Mouse (Mus musculus): ENCODE measurements around the gene Slc51a.
"Not testable (repeated sequence)": the region's sequence is repeated elsewhere in the genome, so short reads cannot be mapped to it uniquely, and the experiment has no call there.

Slc51a gene

DNA sequence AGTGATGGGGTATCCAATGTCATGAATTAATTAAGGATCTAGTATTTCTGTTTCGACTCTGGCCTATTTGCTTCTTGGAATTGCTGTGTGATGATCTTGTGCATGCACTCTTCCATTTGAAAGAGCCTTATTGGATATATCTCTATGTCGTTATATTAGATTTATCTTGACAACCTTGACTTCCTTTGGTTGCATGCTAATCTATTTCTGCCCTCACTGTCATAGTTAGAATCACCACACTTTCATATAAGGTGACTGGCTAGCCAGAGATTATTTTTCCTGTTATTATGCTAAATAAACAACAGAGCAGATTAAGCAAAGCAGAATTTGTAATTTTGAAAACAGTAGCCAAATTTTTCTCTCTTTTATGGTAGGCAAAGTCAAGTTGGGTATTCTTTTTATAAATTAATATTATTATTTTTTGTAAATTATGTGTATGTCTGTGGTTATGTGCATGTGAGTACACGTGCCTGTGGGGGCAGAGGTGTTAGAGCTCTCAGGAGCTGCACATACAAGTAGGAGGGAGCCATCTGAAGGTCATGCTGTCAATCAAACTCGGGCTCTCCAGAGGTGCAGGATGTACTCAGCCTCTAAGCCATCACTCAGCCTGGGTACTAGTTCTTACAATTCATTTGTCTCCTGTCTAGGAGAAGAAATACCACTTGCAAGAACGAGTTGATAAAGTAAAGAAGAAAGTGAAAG lies 18.1 kb downstream of the Slc51a start:
- DNase-seq (ENCODE audit: low read depth, low spot score) = no peak

DNA sequence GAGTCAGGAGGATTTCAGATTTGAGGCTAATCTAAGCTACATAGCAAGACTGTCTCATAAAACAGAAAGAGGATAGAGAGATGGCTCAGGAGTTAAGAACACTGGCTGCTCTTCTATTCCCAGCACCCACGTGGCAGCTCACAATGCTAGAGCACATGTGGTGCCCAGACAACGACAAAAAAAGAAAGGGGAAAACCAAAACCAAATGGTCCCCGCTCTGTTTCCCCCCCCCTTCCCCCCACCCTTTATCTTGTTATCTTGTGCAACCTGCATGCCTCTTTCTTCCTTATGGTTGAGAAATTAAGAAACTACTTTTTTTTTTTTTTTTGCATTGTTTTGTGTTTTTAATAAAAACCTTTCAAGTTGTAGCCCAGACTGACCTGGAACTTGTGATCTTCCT lies 19.2 kb downstream of the Slc51a start:
- no peak for DNase-seq (ENCODE audit: low read depth, low spot score)

DNA sequence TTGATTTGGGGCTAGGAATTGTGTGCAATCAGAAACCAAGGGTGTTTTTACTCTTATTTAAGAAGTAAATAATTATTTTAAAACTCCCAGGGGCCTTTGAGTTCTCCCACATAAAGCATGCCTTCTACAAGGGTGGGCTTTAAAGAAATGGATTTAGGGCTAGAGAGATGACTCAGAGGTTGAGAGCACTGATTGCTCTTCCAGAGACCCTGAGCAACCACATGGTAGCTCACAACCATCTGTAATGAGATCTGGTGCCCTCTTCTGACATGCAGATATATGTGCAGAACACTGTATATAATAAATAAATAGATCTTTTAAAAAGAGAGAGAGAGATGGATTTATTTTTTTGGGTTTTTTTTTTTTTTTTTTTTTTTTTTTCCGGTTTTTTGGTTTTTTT lies 22.8 kb downstream of the Slc51a start:
- no peak for DNase-seq (ENCODE audit: low read depth, low spot score)

DNA sequence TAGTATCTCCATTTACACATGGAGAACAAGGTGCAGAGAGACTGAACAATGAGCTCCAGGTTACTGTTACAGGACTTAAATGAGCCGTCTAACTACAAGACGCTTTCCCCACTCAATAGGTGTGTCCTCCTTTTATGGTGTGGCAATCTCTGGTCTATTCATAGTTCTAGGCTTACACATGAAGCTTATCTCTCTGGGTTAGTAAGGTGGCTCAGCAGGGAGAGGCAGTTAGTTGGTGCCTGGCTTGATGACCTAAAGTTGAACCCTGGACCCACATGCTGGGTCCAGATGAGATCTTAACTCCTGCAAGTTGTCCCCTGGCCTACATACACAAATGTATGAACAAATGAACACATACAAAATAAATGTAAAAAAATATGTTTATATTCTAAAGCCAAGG lies 24.3 kb downstream of the Slc51a start:
- no peak for DNase-seq (ENCODE audit: low read depth, low spot score)

DNA sequence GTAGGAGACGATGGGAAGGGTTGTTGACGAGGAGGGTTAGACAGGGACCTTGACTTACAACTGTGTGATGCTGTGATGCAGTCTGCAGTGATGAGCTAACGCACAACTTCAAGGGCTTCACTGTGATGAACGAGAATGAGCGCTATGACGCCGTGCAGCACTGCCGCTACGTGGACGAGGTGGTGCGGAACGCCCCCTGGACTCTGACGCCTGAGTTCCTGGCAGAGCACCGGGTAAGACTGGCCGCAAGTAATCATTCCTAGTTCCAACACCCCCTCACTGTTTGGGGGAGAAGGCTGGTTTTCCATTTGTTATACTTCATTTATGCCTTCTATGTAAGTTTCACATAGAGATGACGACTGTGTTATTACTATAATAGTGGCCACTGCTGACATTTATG lies 24.7 kb downstream of the Slc51a start:
- DNase-seq (ENCODE audit: low read depth, low spot score) = no peak

DNA sequence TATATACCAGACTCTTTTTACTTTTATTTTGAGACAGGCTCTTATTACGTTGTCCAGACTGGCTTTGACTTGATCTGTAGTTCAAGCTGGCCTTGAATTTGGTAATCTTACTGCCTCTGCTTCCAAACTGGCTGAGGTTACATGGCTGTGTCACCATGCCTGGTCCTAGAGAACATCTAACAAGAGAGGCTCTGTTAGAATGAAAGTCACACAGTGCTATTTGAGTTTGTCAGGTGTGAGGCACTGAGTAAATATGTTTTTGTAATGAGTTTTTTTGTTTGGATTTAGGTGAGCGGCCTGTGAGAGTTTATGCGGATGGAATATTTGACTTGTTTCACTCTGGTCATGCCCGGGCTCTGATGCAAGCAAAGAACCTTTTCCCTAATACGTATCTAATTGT lies 26.0 kb downstream of the Slc51a start:
- DNase-seq (ENCODE audit: low read depth, low spot score) = no peak

DNA sequence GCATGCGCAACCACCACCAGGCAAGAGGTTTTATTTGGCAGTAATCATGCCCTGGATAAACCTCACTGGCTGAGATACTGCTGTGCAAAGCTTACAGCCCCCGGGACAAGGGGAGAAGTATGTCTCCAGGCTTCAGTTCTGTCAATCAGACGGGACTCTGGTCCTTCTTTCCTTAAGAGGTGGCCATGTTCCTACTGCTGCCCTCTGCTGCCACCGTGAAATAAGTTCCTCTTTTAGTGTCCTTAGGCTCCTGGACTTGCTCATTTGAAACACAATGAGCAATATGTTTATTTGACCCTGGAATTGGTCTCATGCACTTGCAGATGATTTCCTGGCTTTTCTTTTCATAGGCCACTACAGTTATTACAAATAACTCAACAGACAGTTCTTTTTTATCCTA lies 27.2 kb downstream of the Slc51a start:
- no peak for DNase-seq (ENCODE audit: low read depth, low spot score)

DNA sequence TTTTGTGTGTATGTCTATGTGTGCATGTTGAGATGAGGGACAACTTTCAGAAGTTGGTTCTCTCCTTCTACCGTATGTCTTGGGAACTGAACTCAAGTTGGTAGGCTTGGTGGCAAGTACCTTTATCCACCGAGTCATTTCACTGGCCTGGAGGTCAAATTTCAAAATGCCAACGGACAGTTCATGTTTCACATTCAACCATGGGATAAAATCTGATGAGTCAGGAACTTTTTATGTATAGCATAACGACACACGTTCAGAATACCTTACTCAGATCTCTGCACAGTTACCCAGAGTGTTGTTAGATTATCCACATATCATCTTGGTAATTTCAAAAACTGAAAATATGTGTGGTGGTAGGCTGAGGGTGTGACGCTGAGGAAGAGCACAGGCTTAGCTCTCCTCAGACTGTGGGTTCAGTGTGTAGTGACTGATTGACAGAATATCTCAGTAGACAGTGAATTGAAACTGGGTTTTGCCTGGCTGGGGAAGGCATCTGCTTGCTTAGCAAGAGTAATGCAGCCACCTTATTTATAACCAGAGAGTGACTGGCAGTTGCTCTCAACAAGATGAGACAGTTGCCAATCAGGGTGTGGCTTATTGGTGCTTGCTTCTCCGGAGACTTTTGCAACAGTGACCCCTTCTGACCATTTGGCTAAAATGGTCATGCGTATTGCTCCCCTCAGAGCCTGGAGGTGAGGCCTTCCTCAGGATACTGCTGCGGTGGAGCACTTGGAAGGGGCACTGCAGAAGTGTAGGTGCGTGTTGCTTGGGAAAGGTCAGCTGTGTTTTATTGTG lies 29.9 kb downstream of the Slc51a start:
- DNase-seq (ENCODE audit: low read depth, low spot score) = peak; percentile 24

DNA sequence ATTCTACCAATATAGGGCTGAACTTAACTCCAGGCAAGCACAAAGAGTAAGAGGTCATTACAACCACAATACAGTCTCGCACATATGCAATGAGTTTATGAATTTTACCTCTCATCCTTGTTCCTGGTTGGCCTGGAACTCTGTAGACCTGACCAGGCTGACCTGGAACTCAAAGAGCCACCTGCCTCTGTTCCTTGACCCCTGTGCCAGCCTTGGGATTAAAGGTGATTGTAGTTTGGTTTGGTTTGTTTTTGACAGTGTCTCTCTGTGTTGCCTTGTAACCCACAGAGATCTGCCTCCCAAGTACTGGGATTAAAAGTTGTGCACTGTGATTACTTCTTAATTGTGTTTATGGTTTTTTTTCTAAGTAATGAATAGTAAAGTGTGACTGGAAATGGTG lies 30.9 kb downstream of the Slc51a start:
- DNase-seq (ENCODE audit: low read depth, low spot score) = no peak

DNA sequence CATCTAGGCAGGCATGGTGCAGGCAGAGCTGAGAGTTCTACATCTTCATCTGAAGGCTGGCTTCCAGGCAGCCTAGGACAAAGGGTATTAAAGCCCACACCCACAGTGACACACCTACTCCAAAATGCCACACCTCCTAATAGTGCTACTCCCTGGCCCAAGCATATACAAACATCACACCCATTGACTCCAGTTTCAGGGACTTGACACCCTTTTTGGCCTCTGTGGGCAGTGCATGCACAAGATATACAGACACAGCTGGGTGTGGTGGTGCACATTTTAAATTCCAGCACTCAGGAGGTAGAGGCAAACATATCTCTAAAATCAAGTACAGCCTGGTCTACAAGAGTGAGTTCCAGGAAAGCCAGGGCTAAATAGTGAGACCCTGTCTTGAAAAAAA lies 31.6 kb downstream of the Slc51a start:
- DNase-seq (ENCODE audit: low read depth, low spot score) = no peak

DNA sequence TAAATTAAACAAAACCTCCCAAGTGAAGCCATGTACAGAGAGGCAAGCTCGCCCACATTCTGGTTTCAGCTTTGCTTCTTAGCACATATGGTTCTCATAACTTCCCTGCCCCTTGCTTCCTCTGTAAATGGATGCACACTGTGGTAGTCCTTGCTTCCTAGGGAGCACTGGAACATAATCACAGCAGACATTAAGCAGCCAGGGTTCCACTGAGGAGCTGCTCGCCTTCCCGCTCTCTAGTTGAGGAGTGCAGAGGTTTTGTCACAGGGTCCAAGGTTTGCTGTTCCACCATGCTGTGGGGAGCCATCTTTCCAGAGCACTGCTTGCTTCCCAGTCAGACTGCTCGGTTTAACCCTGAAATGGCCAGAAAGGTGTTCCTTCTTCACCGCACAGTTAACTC lies 33.0 kb downstream of the Slc51a start:
- no peak for DNase-seq (ENCODE audit: low read depth, low spot score)

DNA sequence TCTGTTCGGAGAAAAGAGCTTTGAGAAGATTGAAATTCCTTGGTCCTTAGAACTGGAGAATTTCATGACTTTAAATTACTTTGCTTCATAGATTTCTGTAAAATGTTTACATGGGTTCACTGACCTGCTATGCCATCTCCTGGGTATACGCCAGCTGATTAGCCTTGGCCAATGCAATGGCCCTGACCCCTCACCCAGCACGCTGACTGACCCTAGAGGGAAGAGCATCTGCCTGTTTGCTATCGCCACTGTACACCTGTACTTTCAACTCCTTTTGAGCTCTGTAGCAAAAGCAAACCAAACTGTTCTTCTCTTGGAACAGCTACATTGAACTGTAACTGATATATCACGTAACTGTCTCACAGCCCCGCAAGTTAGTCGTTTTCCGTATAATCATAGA lies 34.6 kb downstream of the Slc51a start:
- DNase-seq (ENCODE audit: low read depth, low spot score) = no peak

DNA sequence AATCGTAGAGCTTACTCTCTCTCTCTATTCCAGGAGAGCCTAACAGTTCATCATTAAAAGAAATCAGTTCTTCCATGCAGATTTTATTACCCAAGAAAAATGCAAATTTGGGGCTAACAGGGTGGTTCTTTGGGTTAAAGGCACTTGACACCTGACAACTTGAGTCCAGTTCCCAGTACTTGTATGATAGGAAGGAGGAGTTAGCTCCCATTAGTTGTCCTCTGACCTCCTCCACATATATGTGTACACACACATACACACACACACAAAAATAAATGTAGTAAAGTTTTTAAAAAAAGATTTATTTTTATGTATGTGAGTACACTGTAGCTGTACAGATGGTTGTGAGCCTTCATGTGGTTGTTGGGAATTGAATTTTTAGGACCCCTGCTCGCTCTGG lies 37.5 kb downstream of the Slc51a start:
- no peak for DNase-seq (ENCODE audit: low read depth, low spot score)

DNA sequence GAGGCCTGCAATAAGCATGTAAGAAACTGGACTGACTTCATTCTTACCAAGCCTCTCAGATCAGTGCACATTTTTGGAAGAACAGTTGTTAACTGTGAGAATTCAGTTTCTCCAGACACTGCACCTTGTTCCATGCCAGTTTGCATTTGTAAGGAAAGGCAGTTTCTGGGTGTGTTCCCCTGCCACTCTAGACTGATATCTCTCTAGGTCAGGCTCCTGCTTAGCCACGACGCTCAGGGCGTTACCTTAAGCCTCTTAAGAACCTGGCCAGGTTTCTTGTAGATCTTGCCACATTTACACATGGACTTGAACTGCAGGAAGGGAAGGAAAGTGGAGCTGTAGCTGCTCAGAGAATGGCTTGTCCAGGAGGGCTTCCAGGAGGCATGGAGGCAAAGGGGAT lies 38.0 kb downstream of the Slc51a start:
- no peak for DNase-seq (ENCODE audit: low read depth, low spot score)

DNA sequence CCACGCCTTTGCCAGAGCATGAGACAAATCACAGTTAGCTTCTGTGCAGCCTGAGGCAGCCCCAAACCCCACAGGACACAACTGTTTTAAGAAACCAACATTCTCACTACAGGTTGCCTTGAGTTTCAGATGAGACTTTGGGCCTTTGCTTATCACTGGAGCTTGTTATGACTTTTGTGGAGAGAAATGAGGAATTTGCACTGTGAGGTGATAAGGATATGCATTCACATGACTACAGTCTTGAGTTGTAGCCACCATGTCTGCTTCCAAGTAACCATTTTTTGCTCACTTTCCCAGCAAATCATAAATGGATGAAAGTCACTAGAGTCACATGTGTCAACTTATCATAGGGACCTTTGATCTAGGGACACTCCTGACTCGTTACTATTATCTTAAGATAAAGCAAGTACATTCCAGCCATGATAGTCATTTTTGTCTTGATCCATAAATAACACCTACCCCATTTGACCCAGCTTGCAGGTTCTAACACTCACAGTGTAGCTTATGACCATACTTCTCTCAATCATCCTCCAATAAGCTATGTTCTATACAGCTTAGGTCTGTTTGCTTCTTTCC lies 41.0 kb downstream of the Slc51a start:
- no peak for DNase-seq (ENCODE audit: low read depth, low spot score)

DNA sequence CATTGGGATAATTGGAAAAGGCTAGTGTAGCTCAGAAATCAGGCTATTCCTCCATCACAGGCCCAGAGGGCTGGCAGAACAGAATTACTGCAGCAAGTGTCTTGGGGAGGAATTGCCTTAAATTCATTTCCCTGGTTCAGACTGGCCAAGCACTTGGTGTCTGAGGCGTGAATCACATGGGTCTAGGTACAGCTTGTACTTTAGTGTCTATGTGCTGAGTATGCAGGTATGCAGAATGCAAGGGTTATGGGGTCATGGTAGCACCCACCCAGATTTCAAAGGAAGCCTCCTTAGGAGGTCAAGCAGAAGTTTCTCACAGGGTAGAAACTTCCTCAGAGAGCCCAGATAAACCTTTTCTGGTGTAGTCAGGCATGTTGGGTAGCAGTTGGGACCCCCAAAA lies 42.1 kb downstream of the Slc51a start:
- no peak for DNase-seq (ENCODE audit: low read depth, low spot score)

DNA sequence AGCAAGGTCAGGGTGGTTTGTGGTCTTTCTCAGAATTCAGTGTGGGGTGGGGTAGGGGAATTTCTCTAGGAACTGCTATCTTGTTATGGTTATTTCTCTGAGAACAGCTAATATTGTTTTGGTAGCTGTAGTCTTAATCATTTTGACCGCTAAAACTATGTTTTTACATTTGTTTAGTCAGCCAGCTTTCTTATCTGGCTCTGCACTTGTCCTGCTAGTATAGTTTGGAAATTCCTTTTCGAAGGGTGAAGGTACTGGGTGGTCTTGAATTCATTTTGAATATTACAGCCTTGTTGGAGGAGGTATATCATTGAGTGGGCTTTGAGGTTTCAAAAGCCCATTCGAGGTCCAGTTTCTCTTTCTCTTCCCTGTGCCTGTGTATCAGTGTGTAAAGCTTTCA lies 43.1 kb downstream of the Slc51a start:
- DNase-seq (ENCODE audit: low read depth, low spot score) = not testable (repeated sequence)

DNA sequence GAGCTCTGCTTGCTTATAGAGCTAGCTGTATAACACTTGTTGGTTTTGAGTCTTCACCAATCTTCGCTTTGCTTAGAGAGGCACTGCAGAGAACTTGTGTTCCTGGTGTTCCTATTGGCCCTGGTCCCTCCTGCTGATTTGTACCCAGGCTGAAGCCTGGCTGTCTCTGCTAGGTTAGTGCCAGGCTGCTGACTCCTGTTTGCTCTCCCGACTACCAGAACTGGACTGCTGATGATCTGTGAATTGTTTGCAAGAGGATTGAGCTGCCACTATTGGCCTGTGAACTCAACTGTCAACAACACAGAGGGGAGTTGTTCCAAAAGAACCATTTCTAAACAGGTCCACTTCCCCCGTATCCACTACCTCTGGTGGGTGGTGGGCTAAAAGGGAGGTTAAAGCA lies 46.2 kb downstream of the Slc51a start:
- no peak for DNase-seq (ENCODE audit: low read depth, low spot score)

DNA sequence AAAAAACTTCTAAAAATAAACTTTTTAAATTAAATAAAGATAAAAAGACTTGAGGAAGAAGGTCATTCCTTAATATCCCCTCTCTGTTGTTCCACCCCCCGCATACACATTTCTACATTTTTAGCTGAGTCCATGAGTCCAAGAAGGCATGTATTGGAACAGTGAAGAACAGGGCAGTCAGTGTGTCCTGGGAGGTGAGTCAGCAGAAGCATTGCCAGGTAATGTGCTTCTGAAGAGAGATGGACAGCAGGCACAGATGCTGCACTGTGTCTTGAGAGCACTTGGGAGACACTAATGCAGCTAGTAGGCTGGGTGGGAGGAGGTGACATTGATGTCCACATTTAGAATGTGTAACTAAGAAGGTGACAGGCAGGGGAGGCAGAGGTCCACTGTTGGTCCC lies 50.4 kb downstream of the Slc51a start:
- no peak for DNase-seq (ENCODE audit: low read depth, low spot score)

DNA sequence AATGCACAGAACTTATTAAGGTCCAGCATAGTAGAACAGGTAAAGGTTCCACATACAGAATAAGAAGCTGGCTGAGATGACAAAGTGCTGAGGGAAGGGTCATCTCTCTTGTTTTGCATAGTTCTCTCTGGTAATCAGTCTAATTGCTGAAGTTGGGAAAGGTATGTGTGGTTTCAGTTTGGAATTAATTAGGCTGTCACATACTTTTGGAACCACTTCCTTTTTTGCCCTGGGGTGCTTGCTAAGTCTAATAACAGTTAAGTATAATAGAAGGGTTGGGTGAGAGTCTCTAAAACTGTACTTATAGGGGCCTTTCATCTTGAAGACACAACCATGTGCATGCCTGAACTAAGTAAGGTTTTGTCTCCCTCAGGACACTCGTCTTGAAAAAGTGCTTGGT lies 51.0 kb downstream of the Slc51a start:
- DNase-seq (ENCODE audit: low read depth, low spot score) = no peak

DNA sequence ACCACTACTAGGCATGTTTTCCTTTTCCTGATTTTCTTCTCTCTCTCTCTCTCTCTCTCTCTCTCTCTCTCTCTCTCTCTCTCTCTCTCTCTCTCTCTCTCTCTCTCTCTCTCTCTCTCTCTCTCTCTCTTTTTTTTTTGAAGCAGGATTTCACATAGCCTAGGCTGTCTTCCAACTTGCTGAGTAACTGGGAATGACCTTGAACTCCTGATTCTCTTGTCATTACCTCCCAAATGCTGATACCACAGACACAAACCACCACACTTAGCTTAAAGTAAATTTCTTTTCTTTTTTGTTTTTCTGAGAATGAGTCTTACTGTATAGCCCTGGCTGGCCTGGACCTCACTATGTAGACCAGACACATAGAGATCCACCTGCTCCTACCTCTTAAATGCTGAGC lies 53.0 kb downstream of the Slc51a start:
- no peak for DNase-seq (ENCODE audit: low read depth, low spot score)

DNA sequence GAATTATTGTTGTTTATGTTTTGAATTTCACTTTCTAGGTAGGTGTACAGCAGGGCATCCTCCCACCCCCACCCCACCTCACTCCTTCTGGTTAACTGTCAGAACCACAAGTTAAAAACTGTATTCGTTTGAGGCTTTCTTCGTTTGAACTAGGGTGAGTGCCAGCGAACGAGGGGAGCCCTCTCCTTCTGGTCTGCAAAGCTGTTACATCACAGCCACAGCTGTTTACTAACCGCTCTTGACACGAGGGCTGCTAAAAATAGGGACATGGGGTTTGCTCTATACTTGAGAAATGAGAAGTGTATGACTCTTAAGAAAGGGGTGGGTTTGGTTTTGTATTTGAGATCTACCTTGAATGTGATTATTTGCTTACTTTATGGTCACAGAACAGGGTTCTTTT lies 53.6 kb downstream of the Slc51a start:
- DNase-seq (ENCODE audit: low read depth, low spot score) = no peak

DNA sequence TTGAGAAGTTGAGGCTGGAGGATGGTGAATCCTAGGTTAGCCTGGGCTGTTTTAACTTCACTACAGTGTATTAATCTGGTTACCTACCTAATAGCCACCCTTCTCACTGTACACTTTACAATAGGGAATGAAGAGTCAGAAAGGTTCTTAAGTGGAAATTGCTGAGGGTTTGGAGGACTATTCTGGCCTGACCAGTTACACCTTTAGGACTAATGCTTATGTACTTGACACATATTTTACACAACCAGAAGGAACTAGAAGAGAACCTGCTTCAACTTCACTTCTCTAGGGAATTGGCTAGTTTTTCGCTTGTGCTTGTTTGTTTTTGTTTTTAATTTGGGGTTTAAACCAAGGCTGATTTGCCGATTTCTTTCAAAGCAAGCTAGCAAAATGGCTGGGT lies 54.5 kb downstream of the Slc51a start:
- no peak for DNase-seq (ENCODE audit: low read depth, low spot score)

Data from telencephalon, adult 2 months (tissue).